Mouse (Mus musculus): ENCODE measurements around the gene Usp33.
"Not testable (repeated sequence)": the region's sequence is repeated elsewhere in the genome, so short reads cannot be mapped to it uniquely, and the experiment has no call there.

Usp33 gene

DNA sequence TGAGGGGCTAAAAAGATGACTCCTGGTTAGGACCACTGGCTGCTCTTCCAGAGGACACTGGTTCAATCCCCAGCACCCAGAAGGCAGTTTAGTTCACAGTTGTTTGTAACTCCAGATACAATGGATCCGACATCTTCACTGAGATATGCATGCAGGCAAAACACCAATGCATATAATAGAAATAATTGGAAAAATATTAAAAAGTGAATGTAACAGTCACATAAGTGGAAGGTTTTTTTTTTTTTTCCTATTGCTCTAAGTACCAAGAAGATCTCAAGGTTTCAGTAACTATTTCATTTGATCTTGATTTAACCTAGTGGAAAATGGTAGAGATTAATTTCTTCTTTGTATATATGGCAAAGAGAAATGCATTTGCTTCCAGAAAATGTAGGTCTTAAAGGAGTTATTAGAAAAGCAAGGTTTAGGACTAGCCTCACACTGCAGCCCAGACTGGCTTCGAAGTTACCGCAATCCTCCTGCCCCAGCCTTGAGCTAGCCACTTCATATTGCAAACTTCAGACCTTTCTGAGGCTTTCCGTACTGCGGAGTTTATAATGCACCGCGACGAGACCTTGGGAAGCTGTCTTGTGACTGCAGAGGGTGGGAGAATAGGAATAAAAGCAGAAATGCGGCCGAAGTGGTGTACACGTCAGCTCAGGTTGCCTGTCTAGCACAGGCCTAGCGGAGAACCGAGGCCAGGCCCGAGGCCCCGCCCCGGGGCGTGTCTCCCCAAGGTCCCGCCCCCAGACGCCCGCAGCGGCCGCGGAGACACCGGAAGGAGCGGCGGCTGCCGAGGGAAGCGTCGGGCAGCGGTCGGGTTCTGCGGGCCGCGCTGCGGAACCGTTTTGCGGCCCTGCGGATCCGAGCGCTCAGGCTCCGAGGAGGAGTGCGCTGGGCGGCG, at the start of gene Usp33:
Gene Usp33, plus strand, starts transcription at position 747 of the 901 bp plus-strand sequence.
- no peak for DNase-seq (ENCODE audit: extremely low read depth, low read depth, low spot score)

DNA sequence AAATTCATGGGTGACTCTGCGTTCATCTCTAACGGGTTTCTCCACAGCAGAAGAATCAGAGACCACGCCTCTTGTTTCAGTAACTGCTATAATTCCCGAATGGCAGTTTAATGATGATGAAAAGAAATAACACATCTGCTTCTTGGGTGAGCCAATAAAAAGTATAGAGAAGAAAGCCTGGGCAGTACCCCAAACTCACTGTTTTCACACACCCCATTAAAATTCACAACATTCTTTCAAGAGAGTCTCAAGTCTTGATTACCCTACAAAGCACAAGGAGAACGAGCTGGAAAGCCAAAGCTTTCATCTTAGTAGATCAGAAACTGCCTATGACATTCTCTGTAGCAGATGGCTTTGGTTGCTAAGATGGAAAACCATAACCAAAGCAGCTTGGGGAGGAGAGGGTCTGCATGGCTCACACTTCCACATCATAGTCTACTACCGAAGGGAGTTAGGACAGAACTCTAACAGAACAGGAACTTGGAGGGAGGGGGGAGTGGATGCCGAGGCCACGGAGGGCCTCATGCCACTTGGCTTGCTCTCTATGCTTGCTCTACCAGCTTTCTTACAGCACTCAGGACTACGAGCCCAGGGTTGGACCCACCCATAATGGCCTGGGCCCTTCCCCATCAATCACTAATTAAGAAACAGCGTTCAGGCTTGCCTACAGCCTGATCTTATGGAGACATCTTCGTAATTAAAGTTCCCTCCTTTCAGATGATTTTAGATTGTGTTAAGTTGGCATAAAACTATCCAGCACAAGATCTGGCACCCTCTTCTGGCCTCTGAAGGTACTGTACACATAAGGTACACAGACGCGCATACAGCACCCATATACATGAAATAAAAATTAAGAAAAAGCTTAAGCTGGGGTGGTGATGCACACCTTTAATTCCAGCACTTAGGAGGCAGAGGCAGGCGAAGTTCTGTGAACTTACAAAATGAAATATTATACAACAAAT, 45.6 kb upstream of the Usp33 start:
- DNase-seq (ENCODE audit: extremely low read depth, low read depth, low spot score) = no peak

DNA sequence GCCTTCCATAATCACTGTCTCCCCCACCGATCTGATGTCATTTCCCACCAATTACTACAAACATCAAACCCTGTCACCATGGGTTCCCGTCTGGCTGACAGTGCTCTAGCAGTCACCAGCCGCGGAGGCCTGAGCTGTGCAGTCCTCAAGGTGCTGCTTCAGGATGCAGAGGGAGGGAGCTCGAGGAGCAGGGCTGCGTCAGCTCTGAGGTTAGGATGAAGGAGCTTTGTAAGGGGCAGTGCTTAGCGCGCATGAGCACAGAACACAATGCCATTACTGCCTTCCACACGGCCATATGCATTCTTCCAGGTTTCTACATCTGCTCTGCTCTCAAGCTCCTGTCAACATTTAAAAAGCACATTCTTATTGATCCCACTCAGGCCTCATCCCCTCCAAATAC, 43.3 kb upstream of the Usp33 start:
- no peak for DNase-seq (ENCODE audit: extremely low read depth, low read depth, low spot score)

DNA sequence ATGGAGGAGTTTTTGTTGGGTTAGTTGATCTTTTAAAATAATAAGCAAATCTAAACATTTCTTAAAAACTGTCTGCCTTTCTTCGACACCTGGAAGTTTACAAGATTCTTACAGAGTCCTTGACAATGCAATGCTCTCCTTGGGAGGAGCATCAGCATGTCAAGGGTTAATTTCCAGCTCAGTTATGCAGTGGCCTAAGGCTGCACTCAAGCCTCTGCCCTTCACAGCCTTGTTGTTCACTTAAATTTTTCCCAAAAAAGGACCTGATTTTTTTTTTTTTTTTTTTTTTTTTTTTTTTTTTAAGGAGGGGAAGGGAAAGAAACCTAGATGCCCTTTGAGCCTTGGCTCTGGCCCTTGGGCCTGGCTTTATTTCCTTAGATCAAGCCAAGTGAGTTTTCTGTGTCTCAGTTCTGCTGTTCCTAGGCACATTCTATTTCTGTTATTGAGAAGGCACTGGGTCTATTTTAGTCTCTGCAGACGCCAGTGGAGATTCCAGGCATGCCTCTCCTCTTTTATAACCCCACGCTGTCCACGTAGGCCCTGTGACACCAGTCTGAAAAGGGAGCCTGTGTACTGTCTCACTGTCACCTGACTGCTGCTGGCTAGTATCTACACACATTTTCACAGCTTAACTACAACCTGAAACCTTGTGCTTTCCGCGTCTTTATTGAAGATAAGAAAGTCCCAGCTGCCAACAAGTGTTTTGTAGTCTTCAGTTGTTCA, 42.0 kb upstream of the Usp33 start:
- DNase-seq (ENCODE audit: extremely low read depth, low read depth, low spot score) = no peak

DNA sequence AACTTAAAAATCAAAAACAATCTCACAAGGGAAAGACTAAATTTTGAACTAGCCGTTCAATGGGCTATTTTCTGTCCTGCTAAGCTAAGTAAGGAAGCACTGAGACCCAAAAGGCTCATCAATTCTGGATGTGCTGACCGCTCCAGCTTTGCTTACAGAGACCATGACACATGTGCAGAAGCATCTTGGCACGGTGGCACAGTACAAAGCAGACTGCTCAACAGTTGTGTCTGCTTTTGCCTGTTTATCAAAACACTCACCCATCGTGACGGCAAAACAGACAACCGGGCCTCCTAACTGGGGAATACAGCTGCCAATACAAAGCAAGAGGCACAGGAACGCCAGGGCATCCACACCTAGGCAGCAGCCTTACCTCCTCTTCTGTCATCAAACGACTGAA, 41.2 kb upstream of the Usp33 start:
- DNase-seq (ENCODE audit: extremely low read depth, low read depth, low spot score) = no peak

DNA sequence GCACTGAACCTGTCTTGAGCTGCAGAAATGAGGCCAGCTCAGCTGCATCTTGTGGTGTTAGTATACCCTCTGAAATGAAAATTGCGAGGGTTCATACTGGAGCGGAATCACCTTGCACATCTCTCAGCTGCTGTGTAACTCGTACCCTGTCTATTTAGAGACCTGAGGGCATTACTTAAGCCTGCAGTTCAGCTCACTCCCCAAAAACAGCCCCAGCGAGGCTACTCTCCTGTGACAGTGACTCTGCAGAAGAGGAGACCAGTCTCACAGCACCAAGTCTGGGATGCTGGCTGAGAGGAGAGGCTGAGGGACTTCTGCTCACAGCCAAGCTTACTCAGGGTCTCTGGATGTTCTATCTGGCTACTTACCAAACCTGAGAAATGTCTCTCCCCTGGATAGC, 40.3 kb upstream of the Usp33 start:
- no peak for DNase-seq (ENCODE audit: extremely low read depth, low read depth, low spot score)

DNA sequence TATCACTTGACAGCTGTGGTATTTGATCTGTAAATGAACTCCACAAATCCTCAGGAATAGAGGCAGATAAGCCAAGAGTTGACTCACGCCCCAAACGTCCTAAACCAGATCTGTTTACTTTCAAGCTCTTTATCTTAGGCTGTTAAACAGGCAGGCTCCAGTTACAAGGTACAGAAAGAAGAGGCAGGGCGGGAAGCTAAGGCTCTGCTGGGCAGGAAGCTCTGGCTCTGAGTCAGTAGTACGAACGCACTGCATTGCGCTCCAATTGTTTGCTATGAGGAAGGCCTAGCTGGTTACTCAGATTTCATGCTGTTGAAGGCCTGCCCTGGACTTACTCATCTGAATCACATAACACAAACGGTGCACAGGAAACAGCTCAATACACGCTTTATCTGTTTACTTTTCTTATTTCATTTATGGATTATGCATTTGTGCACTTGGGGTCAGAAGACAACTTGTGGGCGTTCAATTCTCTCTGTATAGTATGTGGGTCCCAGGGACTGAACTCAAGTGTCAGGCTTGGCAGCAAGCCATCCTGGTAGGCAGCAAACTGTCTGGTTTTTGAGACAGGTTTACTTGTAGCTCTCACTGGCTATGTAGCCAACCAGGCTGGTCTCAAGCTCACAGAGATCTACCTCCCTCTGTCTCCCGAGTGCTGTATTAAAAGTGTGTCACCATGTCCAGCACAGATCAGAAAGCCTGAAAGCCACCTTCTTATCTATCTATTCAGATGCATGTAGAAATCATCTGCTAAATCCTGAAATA, 37.6 kb upstream of the Usp33 start:
- no peak for DNase-seq (ENCODE audit: extremely low read depth, low read depth, low spot score)

DNA sequence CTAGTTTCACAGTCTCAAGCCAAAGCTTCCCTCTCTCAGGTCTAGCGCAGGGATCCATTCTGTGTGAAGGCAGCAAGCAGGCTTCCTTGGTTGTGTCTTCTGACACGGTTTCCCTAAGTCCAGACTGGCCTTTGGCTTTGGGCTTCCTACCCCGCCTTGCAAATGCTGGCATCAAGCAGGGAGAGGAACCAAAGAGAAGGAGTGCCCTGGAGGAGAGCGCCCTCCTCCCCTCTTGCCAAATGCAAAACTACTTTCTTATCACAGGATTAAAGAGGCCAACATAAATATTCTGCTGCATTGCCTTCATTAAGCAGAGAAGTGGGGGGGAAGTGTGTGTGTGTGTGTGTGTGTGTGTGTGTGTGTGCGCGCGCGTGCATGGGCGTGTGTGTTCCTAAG, 37.0 kb upstream of the Usp33 start:
- no peak for DNase-seq (ENCODE audit: extremely low read depth, low read depth, low spot score)

DNA sequence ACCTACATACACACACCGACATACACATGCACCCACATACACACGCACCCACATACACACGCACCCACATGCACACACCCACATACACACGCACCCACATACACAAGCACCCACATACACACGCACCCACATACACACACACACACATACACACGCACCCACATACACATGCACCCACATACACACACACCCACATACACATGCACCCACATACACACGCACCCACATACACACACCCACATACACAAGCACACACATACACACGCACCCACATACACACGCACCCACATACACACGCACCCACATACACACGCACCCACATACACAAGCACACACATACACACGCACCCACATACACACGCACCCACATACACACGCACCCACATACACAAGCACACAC, 31.6 kb upstream of the Usp33 start:
- not testable (repeated sequence) for DNase-seq (ENCODE audit: extremely low read depth, low read depth, low spot score)

DNA sequence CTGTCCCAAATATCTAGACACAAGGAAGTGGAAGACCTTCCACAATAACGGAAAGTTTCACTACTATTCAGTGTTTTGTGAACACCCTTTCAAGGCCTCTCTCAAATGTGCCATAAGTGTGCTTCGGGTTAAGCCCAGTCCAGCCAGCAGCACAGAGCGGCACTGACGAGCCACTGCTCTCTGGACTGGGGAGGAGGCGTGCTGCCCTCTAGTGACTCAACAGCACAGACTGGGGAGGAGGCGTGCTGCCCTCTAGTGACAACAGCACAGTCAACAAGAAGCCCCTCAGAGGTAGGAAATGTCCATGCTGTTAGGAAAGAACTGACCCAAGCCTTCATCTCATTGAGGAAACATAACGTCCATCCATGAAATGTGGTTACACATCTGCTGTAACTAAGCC, 30.7 kb upstream of the Usp33 start:
- no peak for DNase-seq (ENCODE audit: extremely low read depth, low read depth, low spot score)

DNA sequence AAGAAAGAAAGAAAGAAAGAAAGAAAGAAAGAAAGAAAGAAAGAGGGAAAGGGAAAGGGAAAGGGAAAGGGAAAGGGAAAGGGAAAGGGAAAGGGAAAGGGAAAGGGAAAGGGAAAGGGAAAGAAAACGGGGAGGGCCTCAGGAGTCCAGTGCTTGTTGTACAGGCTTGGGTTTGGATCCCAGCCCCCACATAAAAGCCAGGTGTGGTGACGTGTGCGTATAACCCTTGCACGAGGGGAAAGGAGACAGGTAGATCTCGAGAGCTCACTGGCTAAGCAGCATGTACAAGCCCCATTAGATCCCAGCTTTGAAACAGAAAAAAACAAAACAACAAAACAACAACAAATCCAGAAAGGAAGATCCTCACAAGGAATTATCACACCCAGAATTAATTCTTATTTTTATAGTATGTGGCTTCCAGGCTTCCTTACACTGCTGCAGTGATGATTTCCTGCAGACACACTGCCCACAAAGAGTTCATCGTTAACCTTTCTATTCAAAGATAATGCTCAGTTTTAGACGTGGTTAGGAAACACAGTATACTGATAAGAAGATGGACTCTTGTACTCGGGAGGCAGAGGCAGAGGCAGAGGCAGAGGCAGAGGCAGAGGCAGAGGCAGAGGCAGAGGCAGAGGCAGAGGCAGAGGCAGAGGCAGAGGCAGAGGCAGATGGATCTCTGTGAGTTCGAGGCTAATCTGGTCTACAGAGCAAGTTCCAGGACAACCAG, 29.7 kb upstream of the Usp33 start:
- not testable (repeated sequence) for DNase-seq (ENCODE audit: extremely low read depth, low read depth, low spot score)

DNA sequence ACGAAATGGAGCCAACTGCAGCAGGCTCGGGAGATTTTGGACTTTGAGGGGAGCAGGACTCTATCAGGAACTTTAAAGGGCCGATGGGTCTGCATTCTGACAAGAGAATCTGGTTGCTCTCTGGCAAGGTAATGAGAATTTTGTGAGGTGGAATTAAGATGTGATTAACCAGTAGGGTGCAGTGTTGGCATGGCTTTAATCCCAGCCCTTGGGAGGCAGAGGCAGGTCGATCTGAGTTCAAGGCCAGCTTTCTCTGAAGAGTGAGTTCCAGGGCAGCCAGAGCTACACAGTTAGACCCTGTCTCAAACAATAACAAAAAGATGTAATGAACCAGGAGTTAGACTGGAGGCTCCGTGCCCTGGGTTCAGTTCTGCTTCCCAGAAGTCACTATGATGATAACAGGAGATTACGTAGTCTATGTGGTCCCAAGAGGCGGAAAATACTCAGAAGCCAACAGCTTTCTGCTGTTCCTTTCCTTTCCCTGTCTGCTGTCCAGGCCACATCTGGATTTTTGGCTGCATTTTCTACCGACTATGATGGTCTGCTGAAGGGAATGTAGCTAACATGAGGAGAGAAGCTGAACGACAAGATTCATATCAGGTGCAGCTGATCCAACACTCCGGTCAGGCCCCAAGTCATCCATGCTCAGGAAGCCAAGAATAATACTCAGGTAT, 25.2 kb upstream of the Usp33 start:
- DNase-seq (ENCODE audit: extremely low read depth, low read depth, low spot score) = no peak

DNA sequence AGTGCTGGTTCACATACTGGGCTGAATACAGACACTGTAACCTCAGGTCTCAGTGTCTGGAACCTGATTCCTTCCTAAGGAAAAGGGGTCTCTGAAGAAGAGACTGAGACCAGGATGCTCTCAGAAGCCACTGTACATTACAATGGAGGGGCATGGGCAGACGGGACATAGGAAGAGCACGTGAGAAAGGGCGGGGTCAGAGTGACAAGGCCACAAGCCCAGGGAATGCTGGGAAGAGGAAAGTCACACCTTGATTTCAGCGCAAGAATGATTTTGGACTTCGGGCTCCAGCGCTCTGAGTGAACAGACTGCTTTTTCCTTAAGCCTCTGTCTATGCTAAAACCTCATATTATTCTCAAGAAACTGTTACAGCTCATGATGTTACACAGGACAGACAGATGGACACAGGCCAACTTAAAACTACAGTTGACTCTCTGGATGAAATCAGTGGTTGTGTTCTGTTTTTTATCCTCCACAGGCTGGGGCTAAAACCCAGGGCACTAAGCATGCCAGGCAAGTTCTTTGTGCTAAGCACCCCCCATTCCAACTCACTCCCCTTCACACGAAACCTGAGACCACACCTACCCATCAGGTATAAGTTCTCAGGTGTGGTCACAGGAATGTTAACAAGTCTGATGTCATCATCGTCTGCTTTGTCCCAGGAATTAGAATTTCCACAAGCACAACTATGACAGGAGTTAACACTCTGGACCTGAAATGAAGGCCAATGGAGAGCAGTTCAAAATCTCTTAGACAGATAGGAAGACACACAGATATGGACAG, 24.3 kb upstream of the Usp33 start:
- no peak for DNase-seq (ENCODE audit: extremely low read depth, low read depth, low spot score)

DNA sequence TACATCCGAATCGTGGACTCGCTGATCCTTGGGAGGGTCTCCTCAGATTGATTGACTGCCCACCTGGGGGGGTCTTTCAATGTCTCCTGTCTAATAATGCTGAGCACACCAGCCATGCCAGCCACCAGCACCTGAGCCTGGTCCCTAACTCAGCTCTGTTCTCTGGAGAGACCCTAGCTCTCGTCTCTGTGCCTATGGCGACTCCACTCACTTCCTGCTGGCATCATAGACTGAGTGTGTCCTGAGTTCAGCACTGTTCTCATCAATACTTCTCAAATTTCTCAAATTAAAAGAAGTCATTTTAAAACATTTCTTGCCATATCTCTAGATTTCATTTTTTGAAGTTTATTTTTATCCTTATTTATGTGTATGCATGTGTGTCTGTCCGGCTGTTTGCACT, 14.2 kb upstream of the Usp33 start:
- DNase-seq (ENCODE audit: extremely low read depth, low read depth, low spot score) = no peak

DNA sequence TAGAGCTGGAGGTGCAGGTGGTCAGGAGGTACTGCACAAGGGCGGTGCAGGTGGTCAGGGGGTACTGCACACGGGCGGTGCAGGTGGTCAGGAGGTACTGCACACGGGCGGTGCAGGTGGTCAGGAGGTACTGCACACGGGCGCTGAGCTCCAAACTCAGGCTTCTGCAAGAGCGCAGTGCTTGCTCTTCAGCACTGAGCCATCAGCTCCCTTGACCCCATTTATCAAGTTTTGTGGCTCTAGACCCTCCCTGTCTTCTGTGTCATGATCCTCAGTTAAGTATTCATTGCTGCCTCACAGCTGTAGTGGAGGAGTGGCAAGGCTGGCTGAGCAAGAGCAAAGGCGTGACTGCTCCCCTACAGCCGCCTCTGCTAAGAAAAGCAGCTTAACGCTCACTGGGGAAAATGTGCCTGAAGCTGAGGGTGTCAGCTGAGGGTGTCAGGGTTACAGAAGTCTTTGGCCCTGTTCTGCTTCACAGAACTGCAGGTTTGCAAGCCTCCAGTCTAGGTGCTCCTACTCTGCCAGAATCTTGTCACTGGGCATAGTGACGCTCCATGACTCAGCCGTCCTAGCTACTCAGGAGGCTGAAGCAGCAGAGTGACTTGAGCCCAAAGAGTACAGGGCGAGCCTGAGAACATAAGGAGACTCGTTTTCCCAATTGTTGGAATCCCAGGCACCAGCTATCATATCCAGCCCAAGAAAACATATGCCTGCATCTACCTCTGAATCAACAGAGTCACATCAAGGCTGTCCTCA, 13.6 kb upstream of the Usp33 start:
- no peak for DNase-seq (ENCODE audit: extremely low read depth, low read depth, low spot score)

DNA sequence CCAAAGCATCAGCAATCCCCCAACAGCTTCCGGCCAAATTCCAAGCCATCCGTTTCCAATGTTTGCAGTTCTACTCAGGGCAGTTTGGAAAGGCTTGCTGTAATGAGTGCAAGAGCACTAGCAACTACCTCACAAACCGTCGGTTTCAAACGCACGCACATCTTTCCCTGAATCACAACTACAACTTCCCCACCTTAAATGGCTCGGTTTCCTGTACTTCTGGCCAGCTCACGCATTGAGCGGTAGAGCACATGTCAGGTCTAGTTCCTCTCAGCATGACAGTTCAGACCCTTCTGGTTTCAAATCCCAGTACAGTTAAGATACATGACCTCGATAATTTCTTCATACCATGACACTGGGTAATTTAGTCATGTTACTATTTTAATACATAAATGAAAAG, 12.6 kb upstream of the Usp33 start:
- no peak for DNase-seq (ENCODE audit: extremely low read depth, low read depth, low spot score)

DNA sequence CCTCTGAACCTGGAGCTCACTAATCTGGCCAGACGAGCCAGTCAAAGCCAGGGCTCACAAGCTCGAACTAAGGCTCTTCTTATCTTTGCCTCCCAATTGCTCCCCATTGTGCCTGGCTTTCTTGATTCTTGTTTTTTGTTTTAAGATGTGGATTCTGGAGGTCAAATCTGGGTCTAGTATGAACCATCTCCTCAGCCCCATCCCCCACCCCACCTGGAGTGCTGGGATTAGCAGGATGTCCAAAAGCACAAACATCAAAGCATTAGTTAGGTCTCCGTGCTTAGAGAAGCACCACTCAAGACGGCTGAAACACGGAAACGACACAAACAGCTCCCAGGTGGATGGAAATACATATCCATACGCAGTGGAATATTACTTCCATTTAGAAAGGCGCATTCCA, 10.2 kb upstream of the Usp33 start:
- no peak for DNase-seq (ENCODE audit: extremely low read depth, low read depth, low spot score)
